Mouse (Mus musculus): Measurements from ENCODE around the gene Jmjd6. TPM values are rescaled to one million over a fixed set of nuclear protein-coding genes. Genes with fewer than 3 reads are reported as not detected.

Jmjd6 gene
- polyA plus RNA-seq, 1 experiment from 2014 or later: 89.9 TPM

- WGBS: 85% methylated on average over 10 of the region's 10 CpGs
- Histone ChIP-seq H3K36me3 (ENCODE audit: control insufficient read depth, insufficient read depth, low read length) (no peaks in the 10 kb centered on the region), H3K27ac (ENCODE audit: low read depth, low read length) (no peak overlapping the region), H3K9me3 (ENCODE audit: control insufficient read depth, low read length) (no peaks in the 10 kb centered on the region), H3K4me1 (ENCODE audit: control insufficient read depth, insufficient read depth, low read length) (peaks cover 34% of the 10 kb centered on the region), H3K27me3 (ENCODE audit: control insufficient read depth, insufficient read depth, low read length) (no peaks in the 10 kb centered on the region), H3K9ac (ENCODE audit: low read length) (no peak overlapping the region), H3K4me2 (no peak overlapping the region), H3K4me3 (ENCODE audit: low read depth, low read length) (no peak overlapping the region)
- no peak for ATAC-seq (ENCODE audit: low FRiP score)
- DNase-seq (ENCODE audit: low spot score, missing footprints): no peak
Measured at GRCm38 (mm10) chr11:116822626-116823025, 20.6 kb downstream of the Jmjd6 start.

- 57% methylated on average over 10 of the region's 10 CpGs for whole genome bisulfite sequencing
- Histone ChIP-seq H3K27ac (ENCODE audit: low read depth, low read length) (no peak overlapping the region), H3K9ac (ENCODE audit: low read length) (no peak overlapping the region)
Measured at GRCm38 (mm10) chr11:116822215-116822614, 21.0 kb downstream of the Jmjd6 start.

GRCm38 (mm10) chr11:116821057-116821940 lies 21.9 kb downstream of the Jmjd6 start:
- Histone ChIP-seq H3K4me1 (ENCODE audit: control insufficient read depth, insufficient read depth, low read length) (peaks cover 22% of the 10 kb centered on the region), H3K4me3 (ENCODE audit: low read depth, low read length) (no peak overlapping the region), H3K27ac (ENCODE audit: low read depth, low read length) (no peak overlapping the region; the same call in 1 of the 2 replicates), H3K9ac (ENCODE audit: low read length) (no peak overlapping the region; the same call in 1 of the 2 replicates), H3K27me3 (ENCODE audit: control insufficient read depth, insufficient read depth, low read length) (no peaks in the 10 kb centered on the region), H3K9me3 (ENCODE audit: control insufficient read depth, low read length) (no peaks in the 10 kb centered on the region), H3K4me2 (no peak overlapping the region), H3K36me3 (ENCODE audit: control insufficient read depth, insufficient read depth, low read length) (no peaks in the 10 kb centered on the region)
- ATAC-seq (ENCODE audit: low FRiP score) (no peak), DNase-seq (ENCODE audit: low spot score, missing footprints) (no peak)
- WGBS: 55% methylated on average over 13 of the region's 13 CpGs

More at GRCm38 (mm10) chr11:116822215-116822614, 21.0 kb downstream of the Jmjd6 start:
- H3K4me3 ChIP-seq (ENCODE audit: low read depth, low read length): no peak overlapping the region
- no peaks in the 10 kb centered on the region for H3K9me3 ChIP-seq (ENCODE audit: control insufficient read depth, low read length)
- H3K27me3 ChIP-seq (ENCODE audit: control insufficient read depth, insufficient read depth, low read length): no peaks in the 10 kb centered on the region
- no peaks in the 10 kb centered on the region for H3K36me3 ChIP-seq (ENCODE audit: control insufficient read depth, insufficient read depth, low read length)
- no peak overlapping the region for H3K4me2 ChIP-seq
- DNase-seq (ENCODE audit: low spot score, missing footprints) (no peak), ATAC-seq (ENCODE audit: low FRiP score) (no peak)
- H3K4me1 ChIP-seq (ENCODE audit: control insufficient read depth, insufficient read depth, low read length): peaks cover 30% of the 10 kb centered on the region

GRCm38 (mm10) chr11:116819932-116820593 lies 23.2 kb downstream of the Jmjd6 start:
- no peaks in the 10 kb centered on the region for H3K9me3 ChIP-seq (ENCODE audit: control insufficient read depth, low read length)
- H3K27me3 ChIP-seq (ENCODE audit: control insufficient read depth, insufficient read depth, low read length): no peaks in the 10 kb centered on the region
- no peak overlapping the region for H3K4me3 ChIP-seq (ENCODE audit: low read depth, low read length)
- H3K4me2 ChIP-seq: no peak overlapping the region
- peaks cover 22% of the 10 kb centered on the region for H3K4me1 ChIP-seq (ENCODE audit: control insufficient read depth, insufficient read depth, low read length)
- ATAC-seq (ENCODE audit: low FRiP score) (no peak), DNase-seq (ENCODE audit: low spot score, missing footprints) (no peak)
- H3K9ac ChIP-seq (ENCODE audit: low read length): no peak overlapping the region
- WGBS: 93% methylated on average over 5 of the region's 5 CpGs
- H3K27ac ChIP-seq (ENCODE audit: low read depth, low read length): no peak overlapping the region
- no peaks in the 10 kb centered on the region for H3K36me3 ChIP-seq (ENCODE audit: control insufficient read depth, insufficient read depth, low read length)

GRCm38 (mm10) chr11:116818722-116819121 lies 24.5 kb downstream of the Jmjd6 start:
- Histone ChIP-seq H3K27ac (ENCODE audit: low read depth, low read length) (no peak overlapping the region), H3K36me3 (ENCODE audit: control insufficient read depth, insufficient read depth, low read length) (no peaks in the 10 kb centered on the region), H3K9ac (ENCODE audit: low read length) (no peak overlapping the region), H3K4me2 (no peak overlapping the region), H3K4me1 (ENCODE audit: control insufficient read depth, insufficient read depth, low read length) (peaks cover 33% of the 10 kb centered on the region), H3K9me3 (ENCODE audit: control insufficient read depth, low read length) (no peaks in the 10 kb centered on the region), H3K4me3 (ENCODE audit: low read depth, low read length) (no peak overlapping the region), H3K27me3 (ENCODE audit: control insufficient read depth, insufficient read depth, low read length) (no peaks in the 10 kb centered on the region)
- 80% methylated on average over 8 of the region's 8 CpGs for WGBS
- no peak for DNase-seq (ENCODE audit: low spot score, missing footprints)
- no peak for ATAC-seq (ENCODE audit: low FRiP score)

GRCm38 (mm10) chr11:116817567-116817966 lies 25.7 kb downstream of the Jmjd6 start:
- H3K27ac ChIP-seq (ENCODE audit: low read depth, low read length): no peak overlapping the region
- no peaks in the 10 kb centered on the region for H3K36me3 ChIP-seq (ENCODE audit: control insufficient read depth, insufficient read depth, low read length)
- peaks cover 43% of the 10 kb centered on the region for H3K4me1 ChIP-seq (ENCODE audit: control insufficient read depth, insufficient read depth, low read length)
- no peak overlapping the region for H3K4me2 ChIP-seq
- WGBS: 94% methylated on average over 5 of the region's 5 CpGs
- DNase-seq (ENCODE audit: low spot score, missing footprints): no peak
- H3K4me3 ChIP-seq (ENCODE audit: low read depth, low read length): no peak overlapping the region
- no peaks in the 10 kb centered on the region for H3K27me3 ChIP-seq (ENCODE audit: control insufficient read depth, insufficient read depth, low read length)
- no peak overlapping the region for H3K9ac ChIP-seq (ENCODE audit: low read length)
- no peaks in the 10 kb centered on the region for H3K9me3 ChIP-seq (ENCODE audit: control insufficient read depth, low read length)
- no peak for ATAC-seq (ENCODE audit: low FRiP score)

GRCm38 (mm10) chr11:116816769-116817168 lies 26.5 kb downstream of the Jmjd6 start:
- ATAC-seq (ENCODE audit: low FRiP score) (no peak), DNase-seq (ENCODE audit: low spot score, missing footprints) (no peak)
- no peaks in the 10 kb centered on the region for H3K9me3 ChIP-seq (ENCODE audit: control insufficient read depth, low read length)
- H3K4me2 ChIP-seq: no peak overlapping the region
- H3K4me1 ChIP-seq (ENCODE audit: control insufficient read depth, insufficient read depth, low read length): peaks cover 47% of the 10 kb centered on the region
- H3K36me3 ChIP-seq (ENCODE audit: control insufficient read depth, insufficient read depth, low read length): no peaks in the 10 kb centered on the region
- no peak overlapping the region for H3K27ac ChIP-seq (ENCODE audit: low read depth, low read length)
- no peak overlapping the region for H3K4me3 ChIP-seq (ENCODE audit: low read depth, low read length)
- H3K27me3 ChIP-seq (ENCODE audit: control insufficient read depth, insufficient read depth, low read length): no peaks in the 10 kb centered on the region
- no peak overlapping the region for H3K9ac ChIP-seq (ENCODE audit: low read length)
- WGBS: 77% methylated on average over 5 of the region's 5 CpGs

- DNase-seq (ENCODE audit: low spot score, missing footprints) (peak; percentile 90), ATAC-seq (ENCODE audit: low FRiP score) (no peak)
- Histone ChIP-seq H3K4me1 (ENCODE audit: control insufficient read depth, insufficient read depth, low read length) (peaks cover 55% of the 10 kb centered on the region), H3K27me3 (ENCODE audit: control insufficient read depth, insufficient read depth, low read length) (no peaks in the 10 kb centered on the region), H3K27ac (ENCODE audit: low read depth, low read length) (peak overlapping the region; percentile 94), H3K36me3 (ENCODE audit: control insufficient read depth, insufficient read depth, low read length) (no peaks in the 10 kb centered on the region), H3K9me3 (ENCODE audit: control insufficient read depth, low read length) (no peaks in the 10 kb centered on the region), H3K4me2 (peak overlapping the region; percentile 20; the same call in 1 of the 2 replicates), H3K4me3 (ENCODE audit: low read depth, low read length) (no peak overlapping the region), H3K9ac (ENCODE audit: low read length) (peak overlapping the region; percentile 49; the same call in 1 of the 2 replicates)
- WGBS: 26% methylated on average over 7 of the region's 7 CpGs
Measured at GRCm38 (mm10) chr11:116814884-116815415, 28.3 kb downstream of the Jmjd6 start.
